Mouse (Mus musculus) stomach, embryonic 16.5 days (tissue): ENCODE data around the gene Scd2. TPM values are rescaled to one million over a fixed set of nuclear protein-coding genes. Genes with fewer than 3 reads are reported as not detected.
"Not testable (repeated sequence)": the region's sequence is repeated elsewhere in the genome, so short reads cannot be mapped to it uniquely, and the experiment has no call there.

ENCODE experiments used
- ATAC-seq: fragments of 200-750 bp; cut with Nextera tagmentation; 2 replicates; pipeline ENCODE4 v1.8.0; 2017; ENCODE audit warnings: moderate number of reproducible peaks, moderate TSS enrichment; ENCODE audit not compliant: insufficient read depth, low FRiP score
- H3K27ac ChIP-seq: fragments of 300-500 bp; sonication (generic); 2 replicates; pipeline ENCODE4 v1.5.1; 2014; ENCODE audit warnings: low read length
- H3K27me3 ChIP-seq: fragments of 300-500 bp; sonication (generic); 2 replicates; pipeline ENCODE4 v1.6.1; 2014; ENCODE audit warnings: low read length, control low read depth, mixed read lengths; ENCODE audit not compliant: control insufficient read depth, insufficient read depth
- H3K36me3 ChIP-seq: fragments of 300-500 bp; sonication (generic); 2 replicates; pipeline ENCODE4 v1.6.1; 2014; ENCODE audit warnings: low read length; ENCODE audit not compliant: control insufficient read depth, insufficient read depth
- H3K4me1 ChIP-seq: fragments of 300-500 bp; sonication (generic); 2 replicates; pipeline ENCODE4 v1.6.1; 2014; ENCODE audit warnings: low read length, control low read depth, mixed read lengths; ENCODE audit not compliant: control insufficient read depth, insufficient read depth
- H3K4me2 ChIP-seq: fragments of 300-500 bp; sonication (generic); 2 replicates; pipeline ENCODE4 v1.6.1; 2014; ENCODE audit warnings: low read depth, low read length, mixed read lengths
- H3K4me3 ChIP-seq: fragments of 300-500 bp; sonication (generic); replicated peaks from 2 replicates; pipeline ENCODE4 v1.5.1; 2014; ENCODE audit warnings: mild to moderate bottlenecking, low read length
- H3K9ac ChIP-seq: fragments of 300-500 bp; sonication (generic); 2 replicates; pipeline ENCODE4 v1.6.1; 2014; ENCODE audit warnings: low read length
- H3K9me3 ChIP-seq: fragments of 300-500 bp; sonication (generic); replicated peaks from 2 replicates; pipeline ENCODE4 v1.6.1; 2016; ENCODE audit warnings: low read length, control low read depth; ENCODE audit not compliant: control insufficient read depth
- WGBS: fragments of 180-500 bp; shearing (Covaris S2); extraction: QIAGEN DNeasy Blood & Tissue Kit; methylation state at CpG from one replicate; pipeline ENCODE4 v1.1.7; 2014; 5-methylcytosine and 5-hydroxymethylcytosine counted together
- polyA plus RNA-seq: library from polyadenylated mRNA; unstranded; fragments of >200 nt; fragmentation: Nextera tagmentation; extraction: Ambion mirVana; gene quantifications from 2 replicates; pipeline ENCODE4 v1.2.1, GENCODE M21; 2015

The Scd2 gene
- polyA plus RNA-seq, 1 experiment from 2014 or later = 329 TPM

- H3K27me3 ChIP-seq, H3K9me3 ChIP-seq, H3K9ac ChIP-seq, H3K4me2 ChIP-seq, ATAC-seq, H3K4me3 ChIP-seq, H3K36me3 ChIP-seq: not testable (repeated sequence)
- peaks cover 53% of the 10 kb centered on the region for H3K4me1 ChIP-seq
- 24% methylated on average over 1 of the region's 1 CpGs for WGBS
- peak overlapping the region; percentile 96 for H3K27ac ChIP-seq
These were observed 11.5 kb upstream of the Scd2 start for GRCm38 (mm10) chr19:44281825-44282447.

DNA sequence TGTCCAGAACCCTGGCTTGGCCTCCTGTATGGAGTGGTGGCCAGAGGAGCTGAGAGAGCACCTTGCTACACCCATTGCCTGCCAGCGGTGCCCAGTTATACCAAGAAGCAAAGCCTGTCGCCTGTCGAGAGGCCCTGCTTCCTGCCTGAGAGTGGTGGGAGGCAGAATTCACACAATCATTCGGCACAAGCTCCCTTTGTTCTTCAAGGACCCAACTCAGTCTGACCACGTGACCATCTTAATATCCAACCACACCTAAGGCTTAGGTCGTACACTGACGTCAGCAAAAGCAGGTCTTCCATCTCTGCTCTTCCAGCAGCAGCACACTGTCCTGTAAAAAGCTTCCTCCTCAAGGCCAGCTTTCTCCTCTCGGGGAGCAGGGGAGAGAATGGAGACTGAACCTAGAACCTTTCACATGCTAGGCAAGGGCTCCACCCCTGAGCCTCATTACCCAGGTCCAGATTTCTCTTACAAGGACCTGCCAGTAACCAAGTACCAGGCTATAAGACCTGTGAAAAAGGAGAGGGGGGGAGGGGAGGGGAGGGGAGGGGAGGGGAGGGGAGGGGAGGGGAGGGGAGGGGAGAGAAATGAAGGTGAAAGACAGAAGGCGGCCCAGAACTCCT lies 10.8 kb upstream of the Scd2 start:
- peak overlapping the region; percentile 99 for H3K27ac ChIP-seq
- no peak for ATAC-seq
- 30% methylated on average over 9 of the region's 9 CpGs for WGBS
- H3K4me1 ChIP-seq = peaks cover 53% of the 10 kb centered on the region
- H3K4me3 ChIP-seq = no peak overlapping the region
- no peaks in the 10 kb centered on the region for H3K36me3 ChIP-seq
- H3K4me2 ChIP-seq = no peak overlapping the region; the same call in 1 of the 2 replicates
- H3K9me3 ChIP-seq = no peaks in the 10 kb centered on the region
- H3K27me3 ChIP-seq = no peaks in the 10 kb centered on the region
- 0 out of 2 replicates have a peak overlapping the region, but pooled peaks have one; percentile 1 for H3K9ac ChIP-seq

DNA sequence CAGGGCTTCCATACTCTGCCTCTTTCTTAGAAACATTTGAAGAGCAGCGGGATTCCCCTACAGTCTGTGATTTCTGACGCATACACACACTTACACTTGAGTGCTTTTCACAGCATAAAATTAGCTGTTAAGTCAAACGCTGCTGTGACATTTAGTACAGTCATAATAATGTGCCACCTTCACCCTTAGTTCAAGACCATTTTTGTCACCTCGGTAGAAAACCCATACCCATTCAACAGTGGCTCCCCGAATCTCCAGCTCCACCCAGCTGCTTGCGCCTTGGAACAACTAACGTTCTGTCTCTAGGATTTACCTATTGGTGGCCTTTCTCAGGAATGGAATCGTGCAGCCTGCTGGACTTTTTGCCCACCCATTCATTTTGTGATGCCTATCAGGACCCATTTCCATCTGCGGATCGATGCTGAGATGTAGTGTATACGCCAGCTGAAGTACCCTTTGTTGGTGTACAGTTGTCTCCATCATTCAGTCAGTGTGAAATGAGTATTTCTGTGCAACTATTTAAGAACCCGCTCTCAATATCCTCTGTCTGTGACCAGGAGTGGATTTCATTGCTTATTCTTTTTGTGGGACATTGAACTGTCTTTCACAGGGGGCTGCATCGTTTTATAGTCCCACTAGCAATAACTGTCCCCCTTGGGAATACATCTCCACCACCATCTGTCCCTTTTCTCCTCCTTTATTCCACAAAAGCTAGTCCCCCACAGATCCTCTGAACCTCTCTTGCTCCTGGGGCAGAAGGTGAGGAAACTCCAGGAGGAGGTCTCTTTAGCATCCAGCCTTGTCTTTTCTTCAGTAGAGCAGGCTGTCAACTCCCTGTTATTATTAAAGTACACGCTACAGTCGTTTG lies 10.1 kb upstream of the Scd2 start:
- Histone ChIP-seq H3K4me2 (peak overlapping the region; percentile 92), H3K27ac (peak overlapping the region; percentile 99), H3K4me3 (peak overlapping the region; percentile 53), H3K36me3 (no peaks in the 10 kb centered on the region), H3K4me1 (peaks cover 53% of the 10 kb centered on the region), H3K9me3 (no peaks in the 10 kb centered on the region), H3K27me3 (no peaks in the 10 kb centered on the region), H3K9ac (peak overlapping the region; percentile 62)
- ATAC-seq = no peak
- 29% methylated on average over 15 of the region's 15 CpGs for WGBS

DNA sequence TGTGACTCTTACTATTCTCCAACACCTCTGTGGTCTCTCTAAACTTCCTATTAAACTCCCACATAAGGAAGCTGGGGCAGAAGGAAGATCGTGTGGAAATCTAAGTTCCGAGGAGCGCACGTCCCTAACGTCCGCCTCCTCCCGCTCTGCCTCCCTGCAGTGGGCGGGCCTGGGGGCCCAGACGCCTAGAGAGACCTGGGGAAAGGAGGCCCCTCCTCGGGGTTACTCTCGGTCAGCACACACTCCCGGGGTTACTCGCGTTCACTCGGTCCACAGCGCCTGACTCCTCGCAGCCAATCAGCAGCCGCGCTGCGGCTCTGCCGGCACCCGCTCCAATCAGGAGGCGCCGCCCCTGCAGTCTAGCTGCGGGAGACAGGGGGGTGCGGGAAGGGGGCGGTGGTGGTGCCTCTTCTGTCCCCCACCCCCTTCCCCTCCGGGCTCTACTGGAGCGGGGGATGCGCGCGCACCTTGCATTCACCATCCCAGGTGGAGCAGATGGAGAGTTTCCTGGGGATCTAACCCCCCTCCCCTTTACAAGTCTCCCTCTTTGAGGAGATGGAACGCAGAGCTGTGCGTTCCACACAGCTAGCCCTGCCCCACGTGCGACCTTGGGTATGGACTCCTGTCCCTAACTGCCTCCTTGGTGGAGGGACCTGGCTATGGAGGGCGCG lies 9.3 kb upstream of the Scd2 start:
- ATAC-seq = peak; percentile 99
- Histone ChIP-seq H3K27ac (peak overlapping the region; percentile 99), H3K4me1 (peaks cover 54% of the 10 kb centered on the region), H3K9ac (peak overlapping the region; percentile 72), H3K4me3 (peak overlapping the region; percentile 53), H3K27me3 (no peaks in the 10 kb centered on the region), H3K4me2 (peak overlapping the region; percentile 92), H3K9me3 (no peaks in the 10 kb centered on the region), H3K36me3 (no peaks in the 10 kb centered on the region)
- under 1% methylated on average over 38 of the region's 38 CpGs for WGBS

DNA sequence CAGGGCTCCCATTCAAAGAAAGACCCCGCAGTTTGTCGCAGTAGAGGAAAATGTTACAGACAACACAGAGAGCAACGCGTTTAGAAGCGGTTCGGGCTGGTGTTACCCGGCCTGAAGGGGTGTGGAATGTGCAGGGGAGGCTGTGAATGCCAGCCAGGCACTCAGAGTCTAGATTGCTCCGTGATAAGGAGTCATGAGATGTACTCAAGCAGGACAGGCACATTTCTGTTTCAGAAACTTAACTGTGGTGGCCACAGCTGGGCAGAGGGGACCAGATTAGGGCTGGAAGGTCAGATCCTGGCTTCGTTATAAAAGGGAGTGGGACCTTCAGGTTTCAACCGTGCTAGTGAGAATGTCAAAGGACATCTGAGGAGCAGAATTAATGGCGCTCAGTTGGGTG lies 8.8 kb upstream of the Scd2 start:
- ATAC-seq = peak; percentile 18
- peaks cover 56% of the 10 kb centered on the region for H3K4me1 ChIP-seq
- H3K27ac ChIP-seq = peak overlapping the region; percentile 99
- H3K4me2 ChIP-seq = peak overlapping the region; percentile 92
- no peaks in the 10 kb centered on the region for H3K27me3 ChIP-seq
- WGBS = 2% methylated on average over 11 of the region's 11 CpGs
- no peaks in the 10 kb centered on the region for H3K9me3 ChIP-seq
- peak overlapping the region; percentile 72 for H3K9ac ChIP-seq
- H3K4me3 ChIP-seq = peak overlapping the region; percentile 53
- H3K36me3 ChIP-seq = no peaks in the 10 kb centered on the region

GRCm38 (mm10) chr19:44285554-44285953 lies 7.9 kb upstream of the Scd2 start:
- Histone ChIP-seq H3K4me3 (no peak overlapping the region), H3K36me3 (no peaks in the 10 kb centered on the region), H3K4me1 (peaks cover 48% of the 10 kb centered on the region), H3K27ac (no peak overlapping the region), H3K4me2 (no peak overlapping the region), H3K27me3 (no peaks in the 10 kb centered on the region), H3K9ac (no peak overlapping the region), H3K9me3 (no peaks in the 10 kb centered on the region)
- 89% methylated on average over 8 of the region's 8 CpGs for WGBS
- ATAC-seq = no peak

DNA sequence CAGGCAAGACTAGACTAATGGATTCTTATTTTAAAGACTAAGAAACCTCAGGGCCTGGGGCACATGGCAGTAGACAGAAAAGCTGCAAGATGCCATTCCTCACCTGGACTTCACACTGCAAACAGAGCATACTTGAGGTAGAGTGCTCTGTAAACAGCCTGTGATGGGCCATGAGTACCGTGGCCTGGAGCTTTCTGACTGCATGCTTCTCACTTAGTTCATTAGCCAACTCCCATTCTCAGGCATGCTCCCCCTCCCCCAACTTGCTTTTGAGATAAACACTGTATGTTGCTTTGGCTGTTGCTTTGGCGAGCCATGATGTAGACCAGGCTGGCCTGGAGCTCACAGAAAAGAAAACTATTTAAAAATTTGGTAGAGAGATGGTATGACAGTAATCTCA lies 7.4 kb upstream of the Scd2 start:
- H3K4me3 ChIP-seq = no peak overlapping the region
- no peak overlapping the region for H3K9ac ChIP-seq
- no peak for ATAC-seq
- H3K4me1 ChIP-seq = peaks cover 42% of the 10 kb centered on the region
- 22% methylated on average over 2 of the region's 2 CpGs for WGBS
- no peak overlapping the region for H3K4me2 ChIP-seq
- H3K27ac ChIP-seq = no peak overlapping the region
- H3K9me3 ChIP-seq = no peaks in the 10 kb centered on the region
- H3K27me3 ChIP-seq = no peaks in the 10 kb centered on the region
- no peaks in the 10 kb centered on the region for H3K36me3 ChIP-seq

- Histone ChIP-seq H3K27me3 (no peaks in the 10 kb centered on the region), H3K9me3 (no peaks in the 10 kb centered on the region), H3K4me3 (no peak overlapping the region), H3K4me1 (peaks cover 30% of the 10 kb centered on the region), H3K27ac (no peak overlapping the region), H3K36me3 (no peaks in the 10 kb centered on the region), H3K4me2 (no peak overlapping the region), H3K9ac (no peak overlapping the region)
- 63% methylated on average over 11 of the region's 11 CpGs for WGBS
- no peak for ATAC-seq
These were observed 5.9 kb upstream of the Scd2 start for GRCm38 (mm10) chr19:44287415-44288110.
